Mouse (Mus musculus) CH12.LX (cell line): ENCODE measurements around the gene Prkar1b. TPM values are rescaled to one million over a fixed set of nuclear protein-coding genes. Genes with fewer than 3 reads are reported as not detected.

Source experiments
- DNase-seq: peaks from one replicate; pipeline ENCODE4 v3.0.0-alpha.2; 2013; ENCODE audit errors: extremely low read depth
- H3K27ac ChIP-seq: 2 replicates; pipeline ENCODE4 v1.5.1; 2012; ENCODE audit warnings: low read depth, mild to moderate bottlenecking, control low read depth, moderate library complexity; ENCODE audit not compliant: insufficient read depth
- H3K27me3 ChIP-seq: replicated peaks from 2 replicates; pipeline ENCODE3; 2012; ENCODE audit warnings: inconsistent platforms
- H3K36me3 ChIP-seq, 2 experiments: replicated peaks in 1 of 2; 2 replicates each; pipeline versions ENCODE3 to v1.6.1; 2012; ENCODE audit warnings: inconsistent platforms in 1 of 2, low read length in 1 of 2, mild to moderate bottlenecking in 1 of 2, mixed read lengths in 1 of 2, moderate library complexity in 1 of 2; ENCODE audit not compliant: control insufficient read depth in 1 of 2, insufficient read depth in 1 of 2
- H3K4me1 ChIP-seq, 2 experiments: 2 replicates each; pipeline ENCODE4 v1.6.1; 2012; ENCODE audit warnings: inconsistent platforms in 1 of 2, moderate library complexity in 1 of 2; ENCODE audit not compliant: insufficient read depth in 2 of 2, control insufficient read depth in 1 of 2
- H3K4me2 ChIP-seq: 2 replicates; pipeline ENCODE4 v1.6.1; 2012; ENCODE audit warnings: low read depth, mild to moderate bottlenecking, control low read depth; ENCODE audit not compliant: poor library complexity, insufficient read depth, severe bottlenecking
- H3K4me3 ChIP-seq, 3 experiments: fragments of 150-350 bp in 1 of 3; sonication (generic) in 1 of 3; replicated peaks in 1 of 3; 2 replicates each; pipeline versions ENCODE3 to v1.5.1; 2011 to 2012; ENCODE audit warnings: low read depth in 2 of 3, low read length in 2 of 3, mild to moderate bottlenecking in 2 of 3, moderate library complexity in 2 of 3, control low read depth in 1 of 3, improper control_type of control experiment in 1 of 3, inconsistent platforms in 1 of 3, mixed read lengths in 1 of 3; ENCODE audit not compliant: poor library complexity in 1 of 3
- H3K79me2 ChIP-seq: replicated peaks from 2 replicates; pipeline ENCODE4 v1.6.1; 2012; ENCODE audit warnings: mild to moderate bottlenecking, moderate library complexity; ENCODE audit not compliant: control insufficient read depth, poor library complexity, insufficient read depth, severe bottlenecking; ENCODE audit errors: extremely low read depth
- H3K9ac ChIP-seq: 2 replicates; pipeline ENCODE4 v1.6.1; 2012; ENCODE audit warnings: low read depth, mild to moderate bottlenecking, control low read depth, moderate library complexity; ENCODE audit not compliant: insufficient read depth
- H3K9me3 ChIP-seq: replicated peaks from 2 replicates; pipeline ENCODE3; 2012; ENCODE audit warnings: low read length, inconsistent platforms, mixed read lengths
- BHLHE40 ChIP-seq: IDR thresholded peaks from 2 replicates; pipeline ENCODE4 v1.6.1; 2011; ENCODE audit warnings: mild to moderate bottlenecking, low read depth, low read length, improper control_type of control experiment
- CHD2 ChIP-seq: IDR thresholded peaks from 2 replicates; pipeline ENCODE4 v1.6.1; 2011; ENCODE audit warnings: low read length, improper control_type of control experiment
- CTCF ChIP-seq, 2 experiments: IDR thresholded peaks in 1 of 2; conservative IDR thresholded peaks in 1 of 2; 2 replicates each; pipeline ENCODE4 v1.5.1; 2011 to 2012; ENCODE audit warnings: low read depth in 2 of 2, low read length in 2 of 2, improper control_type of control experiment in 1 of 2, inconsistent platforms in 1 of 2, mild to moderate bottlenecking in 1 of 2, moderate library complexity in 1 of 2
- ELF1 ChIP-seq: IDR thresholded peaks from 2 replicates; pipeline ENCODE4 v1.6.1; 2014; ENCODE audit warnings: low read depth, mild to moderate bottlenecking, inconsistent platforms, low read length, improper control_type of control experiment
- EP300 ChIP-seq: IDR thresholded peaks from 2 replicates; pipeline ENCODE4 v1.6.1; 2011; ENCODE audit warnings: low read length, improper control_type of control experiment
- ETS1 ChIP-seq: conservative IDR thresholded peaks from 2 replicates; pipeline ENCODE4 v1.6.1; 2012; ENCODE audit warnings: low read depth, mild to moderate bottlenecking, inconsistent platforms, low read length, improper control_type of control experiment, moderate library complexity
- IRF4 ChIP-seq: IDR thresholded peaks from 2 replicates; pipeline ENCODE4 v1.6.1; 2014; ENCODE audit warnings: low read depth, mild to moderate bottlenecking, inconsistent platforms, low read length, improper control_type of control experiment
- JUN ChIP-seq: IDR thresholded peaks from 2 replicates; pipeline ENCODE4 v1.6.1; 2011; ENCODE audit warnings: low read depth, mild to moderate bottlenecking, low read length, improper control_type of control experiment, moderate library complexity; ENCODE audit not compliant: insufficient read depth
- KAT2A ChIP-seq: IDR thresholded peaks from 2 replicates; pipeline ENCODE4 v1.6.1; 2012; ENCODE audit warnings: low read length, improper control_type of control experiment, inconsistent platforms; ENCODE audit not compliant: insufficient replicate concordance
- MAZ ChIP-seq: IDR thresholded peaks from 2 replicates; pipeline ENCODE4 v1.6.1; 2012; ENCODE audit warnings: low read depth, mild to moderate bottlenecking, inconsistent platforms, low read length, improper control_type of control experiment, moderate library complexity
- MEF2A ChIP-seq: IDR thresholded peaks from 2 replicates; pipeline ENCODE4 v1.6.1; 2014; ENCODE audit warnings: low read depth, mild to moderate bottlenecking, inconsistent platforms, low read length, improper control_type of control experiment, borderline replicate concordance
- NELFE ChIP-seq: IDR thresholded peaks from 2 replicates; pipeline ENCODE4 v1.6.1; 2011; ENCODE audit warnings: low read depth, low read length, improper control_type of control experiment
- PAX5 ChIP-seq: IDR thresholded peaks from 2 replicates; pipeline ENCODE4 v1.6.1; 2012; ENCODE audit warnings: low read length, inconsistent platforms, mixed read lengths
- POLR2A ChIP-seq: IDR thresholded peaks from 2 replicates; pipeline ENCODE4 v1.6.1; 2011; ENCODE audit warnings: low read depth, mild to moderate bottlenecking, improper control_type of control experiment, low read length
- SMC3 ChIP-seq: IDR thresholded peaks from 2 replicates; pipeline ENCODE4 v1.6.1; 2011; ENCODE audit warnings: low read depth, low read length, improper control_type of control experiment
- TBP ChIP-seq: conservative IDR thresholded peaks from 2 replicates; pipeline ENCODE4 v1.6.1; 2011; ENCODE audit warnings: low read depth, low read length, improper control_type of control experiment
- USF1 ChIP-seq: IDR thresholded peaks from 2 replicates; pipeline ENCODE4 v1.6.1; 2014; ENCODE audit warnings: low read depth, mild to moderate bottlenecking, inconsistent platforms, low read length, improper control_type of control experiment
- ZKSCAN1 ChIP-seq: IDR thresholded peaks from 2 replicates; pipeline ENCODE4 v1.6.1; 2012; ENCODE audit warnings: low read depth, inconsistent platforms, low read length, improper control_type of control experiment, borderline replicate concordance
- dilution Hi-C: fragments of 300-500 bp; cut with MboI; formaldehyde crosslinking; loops from 2 replicates; pipeline ENCODE4 v1.14.3; 2020; ENCODE audit warnings: low sequenced_read_pairs; ENCODE audit not compliant: extremely low pct_unique_long_range_greater_than_20kb, extremely low pct_ligation_motif_present
- in situ Hi-C: fragments of 300-500 bp; cut with MboI; formaldehyde crosslinking; loops from 3 replicates; pipeline ENCODE4 v1.14.3; 2019; ENCODE audit warnings: low sequenced_read_pairs, low pct_ligation_motif_present, low pct_unique_long_range_greater_than_20kb, mixed read lengths
- polyA plus RNA-seq: library from polyadenylated mRNA; unstranded; fragments of >175 nt; gene quantifications from 2 replicates; pipeline ENCODE4 v1.2.1, GENCODE M21; 2012; ENCODE audit warnings: low read depth; ENCODE audit not compliant: insufficient read length
- total RNA-seq, 2 experiments: library from RNA; depleted of rRNA; stranded (reverse); fragments of 300-350 nt in 1 of 2; fragments of >200 nt in 1 of 2; gene quantifications; 2 replicates each; pipeline ENCODE4 v1.2.3; 2012 to 2014

Prkar1b gene
- total and polyA plus RNA-seq, 3 experiments: not detected

- TF ChIP-seq MAZ: no peak
- no peak for TF ChIP-seq PAX5
- TF ChIP-seq ETS1: no peak
- TF ChIP-seq IRF4: no peak
- no peak for TF ChIP-seq TBP
- no peak for TF ChIP-seq KAT2A
- no peak for TF ChIP-seq SMC3
- no peak for TF ChIP-seq BHLHE40
- no peak for TF ChIP-seq MEF2A
- Histone ChIP-seq H3K9ac (no peak overlapping the region), H3K4me3 (no peak overlapping the region), H3K36me3 (no peaks in the 10 kb centered on the region), H3K27ac (no peak overlapping the region), H3K27me3 (no peaks in the 10 kb centered on the region), H3K79me2 (no peaks in the 10 kb centered on the region), H3K9me3 (peaks cover 2% of the 10 kb centered on the region), H3K4me1 (no peaks in the 10 kb centered on the region), H3K4me2 (no peak overlapping the region)
- no peak for DNase-seq
- in situ Hi-C loops: no loop called here
- dilution Hi-C loops: no loop called here
These were observed 24.1 kb downstream of the Prkar1b start for GRCm38 (mm10) chr5:139125717-139126116.

GRCm38 (mm10) chr5:139118961-139119276 lies 30.9 kb downstream of the Prkar1b start:
- H3K4me2 ChIP-seq: no peak overlapping the region
- dilution Hi-C loops: no loop called here
- no peaks in the 10 kb centered on the region for H3K27me3 ChIP-seq
- H3K4me3 ChIP-seq: no peak overlapping the region
- no peaks in the 10 kb centered on the region for H3K79me2 ChIP-seq
- TF ChIP-seq ZKSCAN1: no peak
- no peak for TF ChIP-seq PAX5
- TF ChIP-seq KAT2A: no peak
- no peak for TF ChIP-seq USF1
- TF ChIP-seq POLR2A: no peak
- peaks cover 2% of the 10 kb centered on the region for H3K9me3 ChIP-seq
- no peak overlapping the region for H3K9ac ChIP-seq
- no peak overlapping the region for H3K27ac ChIP-seq
- H3K4me1 ChIP-seq: peaks cover 3 to 18% of the 10 kb centered on the region in 2 experiments; a peak in 2 of 4 replicates
- H3K36me3 ChIP-seq: no peaks in the 10 kb centered on the region
- DNase-seq: no peak
- in situ Hi-C loops: no loop called here

GRCm38 (mm10) chr5:139118139-139118960 lies 31.5 kb downstream of the Prkar1b start:
- no peaks in the 10 kb centered on the region for H3K36me3 ChIP-seq
- no peak for DNase-seq
- no peaks in the 10 kb centered on the region for H3K79me2 ChIP-seq
- H3K27ac ChIP-seq: no peak overlapping the region
- no peak overlapping the region for H3K4me3 ChIP-seq
- no peak for TF ChIP-seq CTCF (conservative IDR thresholded peaks at IDR 0.05 in 1 of 2, IDR thresholded peaks at IDR 0.05 in 1 of 2; ENCODE audit: low read depth in 2 of 2, low read length in 2 of 2)
- no peak for TF ChIP-seq NELFE
- no peak for TF ChIP-seq ZKSCAN1
- TF ChIP-seq ELF1: no peak
- no peak for TF ChIP-seq TBP
- TF ChIP-seq JUN: no peak
- no peak for TF ChIP-seq CHD2
- TF ChIP-seq EP300: no peak
- TF ChIP-seq, all 38 proteins: peak for 0
- Histone ChIP-seq H3K9ac (no peak overlapping the region), H3K4me1 (peaks cover 3 to 18% of the 10 kb centered on the region in 2 experiments; a peak in 2 of 4 replicates), H3K27me3 (no peaks in the 10 kb centered on the region), H3K9me3 (peaks cover 2% of the 10 kb centered on the region), H3K4me2 (no peak overlapping the region)
- dilution Hi-C loops (no loop called here), in situ Hi-C loops (no loop called here)
